Mouse (Mus musculus): ENCODE measurements at regions not wholly inside any gene's neighbourhood (a gene's known extent, or its start where the extent isn't known, plus 50 kb on each side); places are given as distances from the start of the nearest gene placed in this dataset.

GRCm38 (mm10) chr3:9884691-9885354, 203.1 kb upstream of the Gm9833 start:
- TF ChIP-seq CTCF (IDR thresholded peaks at IDR 0.05; ENCODE audit: control insufficient read depth, insufficient read depth, low read length): no peak
- TF ChIP-seq POLR2A (IDR thresholded peaks at IDR 0.05; ENCODE audit: borderline replicate concordance, control insufficient read depth, low read depth, low read length): no peak

Data from bone marrow, adult 2 months (tissue).